Mouse (Mus musculus): ENCODE results near the gene Nucks1. TPM values are rescaled to one million over a fixed set of nuclear protein-coding genes. Genes with fewer than 3 reads are reported as not detected.

Gene Nucks1
- total and polyA plus RNA-seq, 3 experiments, result 87.4 to 267 (median 96.9) TPM

DNA sequence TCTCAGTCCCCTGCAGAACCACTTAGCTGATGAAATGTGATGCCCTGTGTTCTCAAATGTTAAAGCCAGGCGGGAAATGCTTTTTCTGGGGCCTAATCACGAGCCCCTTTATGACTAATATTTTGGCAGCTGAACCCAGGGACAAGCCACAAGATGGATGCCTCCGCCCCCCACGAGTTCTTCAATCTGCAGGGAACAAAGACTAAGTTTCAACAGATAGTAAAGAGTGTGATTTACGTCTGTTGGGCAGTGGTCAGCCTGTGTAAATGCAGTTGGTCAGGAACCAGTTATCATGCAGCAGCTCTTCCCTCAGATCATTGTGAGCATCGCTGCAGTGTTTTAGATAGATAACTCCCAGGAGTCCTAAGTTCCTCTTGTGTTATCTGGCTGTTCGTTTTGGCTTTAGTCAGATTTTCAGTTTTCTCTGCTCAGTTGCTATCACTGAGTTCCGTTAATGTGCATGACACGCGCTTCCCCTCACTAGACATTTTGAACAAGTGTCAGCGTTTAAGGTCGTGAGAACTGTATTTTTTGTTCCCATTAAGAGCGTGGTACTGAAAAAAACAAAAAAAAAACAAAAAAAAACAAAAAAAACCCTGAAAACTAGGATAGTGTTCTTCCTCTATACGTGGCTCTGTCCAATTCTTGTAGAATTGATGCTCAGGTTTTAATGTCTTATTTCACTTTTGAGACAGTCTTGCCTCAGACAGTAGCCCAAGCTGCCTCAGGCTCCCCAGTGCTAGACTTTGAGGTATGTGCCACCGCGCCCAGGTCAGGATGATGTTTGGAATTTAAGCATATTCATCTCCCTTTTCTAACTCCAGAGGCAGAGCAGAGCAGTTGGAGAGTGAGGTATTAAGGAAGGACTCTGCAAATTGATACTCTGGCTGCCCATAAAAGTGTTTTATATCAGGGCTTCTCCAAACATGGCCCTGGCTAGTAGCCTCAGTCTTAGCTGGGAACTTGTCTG, 32.6 kb downstream of the Nucks1 start:
- Histone ChIP-seq H3K27me3 (replicated peaks) (no peaks in the 10 kb centered on the region), H3K79me2 (replicated peaks; ENCODE audit: control insufficient read depth, extremely low read depth, insufficient read depth, poor library complexity, severe bottlenecking) (no peaks in the 10 kb centered on the region), H3K9ac (ENCODE audit: insufficient read depth, low read depth) (no peak overlapping the region), H3K27ac (ENCODE audit: insufficient read depth, low read depth) (no peak overlapping the region), H3K4me1 (ENCODE audit: control insufficient read depth in 1 of 2, insufficient read depth in 2 of 2) (peaks cover 10 to 23% of the 10 kb centered on the region in 2 experiments), H3K4me3 (replicated peaks in 1 of 3; ENCODE audit: low read depth in 2 of 3, low read length in 2 of 3, poor library complexity in 1 of 3) (no peak overlapping the region), H3K4me2 (ENCODE audit: insufficient read depth, low read depth, poor library complexity, severe bottlenecking) (no peak overlapping the region), H3K36me3 (replicated peaks in 1 of 2; ENCODE audit: control insufficient read depth in 1 of 2, insufficient read depth in 1 of 2, low read length in 1 of 2) (peaks cover 0 to 18% of the 10 kb centered on the region in 2 experiments), H3K9me3 (replicated peaks; ENCODE audit: low read length) (no peaks in the 10 kb centered on the region)
- in situ Hi-C loops (cut with MboI; ENCODE audit: low pct_ligation_motif_present, low pct_unique_long_range_greater_than_20kb, low sequenced_read_pairs), result no loop called here
- DNase-seq (ENCODE audit: extremely low read depth), result no peak
- no peak for TF ChIP-seq ZMIZ1 (IDR thresholded peaks at IDR 0.05; ENCODE audit: low read depth, low read length)
- dilution Hi-C loops (cut with MboI; ENCODE audit: extremely low pct_ligation_motif_present, extremely low pct_unique_long_range_greater_than_20kb, low sequenced_read_pairs), result no loop called here

DNA sequence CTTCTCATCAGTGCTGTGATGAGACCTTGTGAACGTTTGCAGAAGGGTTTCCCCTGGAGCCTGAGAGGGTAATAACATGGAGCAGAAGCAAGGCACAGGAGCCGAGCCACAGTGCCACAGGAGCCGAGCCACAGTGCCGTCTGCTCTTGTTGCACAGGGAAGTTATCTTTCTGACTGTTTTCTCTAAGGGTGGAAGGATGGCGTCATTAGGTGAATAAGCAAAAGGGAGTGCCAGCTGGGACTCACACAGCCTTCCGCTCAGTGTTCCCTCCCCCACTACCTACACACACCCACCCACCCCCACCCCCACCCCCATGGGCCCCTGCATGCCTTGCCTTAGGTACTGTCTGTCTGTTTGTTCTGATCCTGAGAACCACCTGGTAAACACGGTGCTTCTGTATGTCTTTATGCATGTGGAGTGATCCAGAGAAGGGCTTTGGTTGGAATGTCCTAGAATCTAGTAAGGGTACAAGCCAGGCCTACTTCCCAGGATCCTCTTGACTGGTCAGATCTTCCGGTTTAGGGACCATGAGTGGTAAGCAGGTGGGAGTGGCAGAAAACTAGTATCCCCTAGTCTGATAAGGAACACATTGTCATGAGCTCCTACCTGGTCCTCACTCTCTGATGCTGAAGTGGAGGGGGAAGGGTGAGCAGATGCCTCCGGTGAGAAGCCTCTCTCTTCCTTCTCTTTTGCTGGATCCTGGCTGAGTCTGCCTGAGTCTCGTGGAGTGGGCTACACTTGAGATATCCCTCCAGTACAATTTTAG, 35.5 kb downstream of the Nucks1 start:
- TF ChIP-seq KAT2A (IDR thresholded peaks at IDR 0.05; ENCODE audit: insufficient replicate concordance, low read length) (no peak), ELF1 (IDR thresholded peaks at IDR 0.05; ENCODE audit: low read depth, low read length) (no peak), JUN (IDR thresholded peaks at IDR 0.05; ENCODE audit: insufficient read depth, low read depth, low read length) (no peak), USF1 (IDR thresholded peaks at IDR 0.05; ENCODE audit: low read depth, low read length) (no peak), ZKSCAN1 (IDR thresholded peaks at IDR 0.05; ENCODE audit: borderline replicate concordance, low read depth, low read length) (no peak), ZMIZ1 (IDR thresholded peaks at IDR 0.05; ENCODE audit: low read depth, low read length) (no peak), POLR2A (IDR thresholded peaks at IDR 0.05; ENCODE audit: low read depth, low read length) (no peak), MAZ (IDR thresholded peaks at IDR 0.05; ENCODE audit: low read depth, low read length) (no peak), MYC (IDR thresholded peaks at IDR 0.05; ENCODE audit: low read depth, low read length) (no peak), TBP (conservative IDR thresholded peaks at IDR 0.05; ENCODE audit: low read depth, low read length) (no peak), ZNF384 (IDR thresholded peaks at IDR 0.05; ENCODE audit: low read depth, low read length) (no peak), CHD1 (IDR thresholded peaks at IDR 0.05; ENCODE audit: low read depth, low read length) (no peak), MAX (IDR thresholded peaks at IDR 0.05; ENCODE audit: low read length) (no peak), CHD2 (IDR thresholded peaks at IDR 0.05; ENCODE audit: low read length) (no peak), PAX5 (IDR thresholded peaks at IDR 0.05; ENCODE audit: low read length) (no peak), EP300 (IDR thresholded peaks at IDR 0.05; ENCODE audit: low read length) (no peak), UBTF (IDR thresholded peaks at IDR 0.05; ENCODE audit: low read depth, low read length) (no peak), HCFC1 (IDR thresholded peaks at IDR 0.05; ENCODE audit: low read depth, low read length) (no peak), BHLHE40 (IDR thresholded peaks at IDR 0.05; ENCODE audit: low read depth, low read length) (no peak)
- Histone ChIP-seq H3K4me1 (ENCODE audit: control insufficient read depth in 1 of 2, insufficient read depth in 2 of 2) (peaks cover 14 to 28% of the 10 kb centered on the region in 2 experiments), H3K9me3 (replicated peaks; ENCODE audit: low read length) (no peaks in the 10 kb centered on the region), H3K9ac (ENCODE audit: insufficient read depth, low read depth) (no peak overlapping the region), H3K4me3 (replicated peaks in 1 of 3; ENCODE audit: low read depth in 2 of 3, low read length in 2 of 3, poor library complexity in 1 of 3) (no peak overlapping the region), H3K27ac (ENCODE audit: insufficient read depth, low read depth) (no peak overlapping the region), H3K79me2 (replicated peaks; ENCODE audit: control insufficient read depth, extremely low read depth, insufficient read depth, poor library complexity, severe bottlenecking) (no peaks in the 10 kb centered on the region), H3K36me3 (replicated peaks in 1 of 2; ENCODE audit: control insufficient read depth in 1 of 2, insufficient read depth in 1 of 2, low read length in 1 of 2) (peaks cover 0 to 3% of the 10 kb centered on the region in 2 experiments), H3K4me2 (ENCODE audit: insufficient read depth, low read depth, poor library complexity, severe bottlenecking) (no peak overlapping the region), H3K27me3 (replicated peaks) (no peaks in the 10 kb centered on the region)
- no peak for DNase-seq (ENCODE audit: extremely low read depth)
- dilution Hi-C loops (cut with MboI; ENCODE audit: extremely low pct_ligation_motif_present, extremely low pct_unique_long_range_greater_than_20kb, low sequenced_read_pairs) (no loop called here), in situ Hi-C loops (cut with MboI; ENCODE audit: low pct_ligation_motif_present, low pct_unique_long_range_greater_than_20kb, low sequenced_read_pairs) (no loop called here)

Data from CH12.LX (cell line).